Mouse (Mus musculus): Measurements from ENCODE around the gene Gsdme.

DNA sequence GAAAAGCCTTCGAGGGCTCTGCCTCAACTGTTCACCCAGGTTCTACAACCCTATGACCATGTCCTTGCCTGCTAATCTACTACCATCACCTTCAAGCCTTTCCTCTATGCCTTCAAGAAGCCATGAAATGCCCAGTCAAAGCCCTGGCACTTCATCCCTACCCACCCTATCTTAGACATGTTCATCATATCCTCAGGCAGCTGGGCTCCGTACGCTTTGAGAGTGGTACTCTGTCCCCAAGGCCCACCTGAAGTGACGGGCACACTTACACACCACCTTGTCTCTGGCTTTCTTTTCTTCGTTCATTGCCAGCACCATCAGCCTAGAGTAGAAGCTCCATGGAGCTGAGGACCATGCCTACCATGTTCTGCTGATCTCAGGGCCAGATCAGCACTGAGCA, 32.4 kb downstream of the Gsdme start:
- TF ChIP-seq POLR2A (IDR thresholded peaks at IDR 0.05; ENCODE audit: insufficient read depth, low read length) (no peak), CTCF (IDR thresholded peaks at IDR 0.05; ENCODE audit: low read depth, low read length) (no peak)

All from ES-Bruce4 (cell line).